Mouse (Mus musculus): Measurements from ENCODE around the gene Ssna1. TPM values are rescaled to one million over a fixed set of nuclear protein-coding genes. Genes with fewer than 3 reads are reported as not detected.

Ssna1 gene
- polyA plus RNA-seq, 1 experiment from 2014 or later, result 181 TPM

DNA sequence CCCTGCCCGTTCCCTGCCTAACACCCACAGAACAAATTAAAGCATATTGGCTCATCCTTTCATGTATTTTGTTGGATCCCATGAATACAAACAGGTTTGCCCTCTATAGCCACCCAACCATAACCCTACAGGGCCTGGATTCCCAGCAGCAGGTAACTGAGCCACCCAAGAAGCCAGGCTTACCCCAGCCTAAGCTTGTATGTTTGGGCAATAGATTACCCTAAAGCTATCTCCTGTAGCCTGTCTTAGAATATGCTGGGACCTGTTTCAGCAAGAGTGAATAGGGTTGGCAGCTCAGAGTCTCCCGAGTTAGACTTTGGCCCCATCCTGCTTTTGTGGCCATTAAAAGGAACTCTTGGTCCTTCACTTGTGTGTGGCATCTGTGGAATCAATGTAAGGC, 13.3 kb upstream of the Ssna1 start:
- 90% methylated on average over 2 of the region's 2 CpGs for WGBS
- H3K27me3 ChIP-seq (replicated peaks; ENCODE audit: control insufficient read depth, insufficient read depth, low read length), result peaks cover 8% of the 10 kb centered on the region
- no peaks in the 10 kb centered on the region for H3K9me3 ChIP-seq (ENCODE audit: control insufficient read depth, low read length)
- H3K36me3 ChIP-seq (ENCODE audit: control insufficient read depth, insufficient read depth, low read length), result peaks cover 33% of the 10 kb centered on the region
- H3K9ac ChIP-seq (ENCODE audit: low read depth, low read length), result no peak overlapping the region
- H3K27ac ChIP-seq (ENCODE audit: low read depth, low read length), result no peak overlapping the region
- ATAC-seq, result no peak
- H3K4me3 ChIP-seq (ENCODE audit: low read length), result no peak overlapping the region
- no peak overlapping the region for H3K4me2 ChIP-seq (ENCODE audit: low read length)
- H3K4me1 ChIP-seq (ENCODE audit: control insufficient read depth, insufficient read depth, low read depth, low read length), result peaks cover 19% of the 10 kb centered on the region

DNA sequence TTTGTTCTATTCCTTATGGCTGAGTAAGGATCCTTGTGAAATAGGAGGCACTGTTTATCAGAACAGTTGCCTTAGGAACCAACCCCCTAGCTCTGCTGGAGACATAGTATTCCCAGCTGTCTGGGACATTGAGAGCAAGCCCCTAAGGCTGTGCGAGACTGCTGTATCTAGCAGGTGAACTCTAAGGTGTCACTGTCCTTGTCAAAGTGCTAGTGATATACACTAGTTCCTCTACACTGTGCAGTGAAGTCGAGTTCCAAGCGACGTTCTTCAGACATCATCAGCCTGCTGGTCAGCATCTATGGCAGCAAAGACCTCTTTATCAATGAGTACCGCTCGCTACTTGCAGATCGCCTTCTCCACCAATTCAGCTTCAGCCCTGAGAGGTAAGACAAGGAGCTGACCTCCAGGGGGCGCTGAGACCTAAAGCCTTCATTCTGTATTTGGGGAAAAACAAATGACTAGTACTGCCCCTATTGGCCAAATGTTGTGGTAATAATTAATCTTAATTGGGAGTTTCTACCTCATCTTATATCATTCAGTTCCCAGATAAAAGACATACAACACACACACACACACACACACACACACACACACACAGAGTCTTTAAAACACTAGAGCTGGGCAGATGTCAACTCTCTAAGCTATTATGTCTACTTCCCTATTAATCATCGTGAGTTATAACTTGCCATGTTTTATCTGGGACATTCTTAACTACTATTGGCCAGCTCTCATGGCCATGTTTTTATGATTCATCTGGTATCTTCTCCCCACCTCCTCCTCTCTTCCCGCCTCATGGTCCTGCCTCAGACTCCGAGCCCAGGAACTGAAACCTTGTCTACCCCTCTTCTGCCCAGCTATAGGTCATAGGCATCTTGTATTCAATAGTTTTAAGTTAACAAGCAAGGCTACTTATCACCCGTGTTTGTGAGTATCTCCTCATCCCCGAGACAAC, 7.0 kb upstream of the Ssna1 start:
- ATAC-seq, result 0 out of 2 replicates have a peak, but pooled peaks have one; percentile 25
- no peak overlapping the region for H3K4me3 ChIP-seq (ENCODE audit: low read length)
- peaks cover 1% of the 10 kb centered on the region; the same call in 1 of the 2 replicates for H3K4me1 ChIP-seq (ENCODE audit: control insufficient read depth, insufficient read depth, low read depth, low read length)
- peaks cover 62% of the 10 kb centered on the region for H3K36me3 ChIP-seq (ENCODE audit: control insufficient read depth, insufficient read depth, low read length)
- H3K9ac ChIP-seq (ENCODE audit: low read depth, low read length), result no peak overlapping the region
- H3K9me3 ChIP-seq (ENCODE audit: control insufficient read depth, low read length), result no peaks in the 10 kb centered on the region
- no peak overlapping the region for H3K27ac ChIP-seq (ENCODE audit: low read depth, low read length)
- 61% methylated on average over 13 of the region's 13 CpGs for WGBS
- no peak overlapping the region for H3K4me2 ChIP-seq (ENCODE audit: low read length)
- no peaks in the 10 kb centered on the region for H3K27me3 ChIP-seq (replicated peaks; ENCODE audit: control insufficient read depth, insufficient read depth, low read length)

DNA sequence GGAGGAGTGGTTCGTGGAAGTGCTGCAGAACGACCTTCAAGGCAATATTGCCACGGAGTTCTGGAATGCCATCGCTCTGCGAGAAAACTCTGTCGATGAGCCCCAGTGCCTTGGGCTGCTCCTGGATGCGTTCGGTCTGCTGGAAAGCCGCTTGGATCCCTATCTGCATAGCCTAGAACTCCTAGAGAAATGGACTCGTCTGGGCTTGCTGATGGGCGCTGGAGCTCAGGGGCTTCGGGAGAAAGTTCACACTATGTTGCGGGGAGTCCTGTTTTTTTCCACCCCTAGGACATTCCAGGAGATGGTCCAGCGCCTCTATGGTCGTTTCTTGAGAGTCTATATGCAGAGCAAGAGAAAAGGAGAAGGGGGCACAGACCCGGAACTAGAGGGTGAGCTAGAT, 772 bp upstream of the Ssna1 start:
- Histone ChIP-seq H3K27me3 (replicated peaks; ENCODE audit: control insufficient read depth, insufficient read depth, low read length) (no peaks in the 10 kb centered on the region), H3K4me3 (ENCODE audit: low read length) (peak overlapping the region; percentile 83), H3K9me3 (ENCODE audit: control insufficient read depth, low read length) (no peaks in the 10 kb centered on the region), H3K4me1 (ENCODE audit: control insufficient read depth, insufficient read depth, low read depth, low read length) (peaks cover 24% of the 10 kb centered on the region), H3K27ac (ENCODE audit: low read depth, low read length) (0 out of 2 replicates have a peak overlapping the region, but pooled peaks have one; percentile 70), H3K4me2 (ENCODE audit: low read length) (peak overlapping the region; percentile 97), H3K9ac (ENCODE audit: low read depth, low read length) (peak overlapping the region; percentile 87), H3K36me3 (ENCODE audit: control insufficient read depth, insufficient read depth, low read length) (peaks cover 37% of the 10 kb centered on the region)
- ATAC-seq, result no peak
- 45% methylated on average over 16 of the region's 16 CpGs for WGBS

DNA sequence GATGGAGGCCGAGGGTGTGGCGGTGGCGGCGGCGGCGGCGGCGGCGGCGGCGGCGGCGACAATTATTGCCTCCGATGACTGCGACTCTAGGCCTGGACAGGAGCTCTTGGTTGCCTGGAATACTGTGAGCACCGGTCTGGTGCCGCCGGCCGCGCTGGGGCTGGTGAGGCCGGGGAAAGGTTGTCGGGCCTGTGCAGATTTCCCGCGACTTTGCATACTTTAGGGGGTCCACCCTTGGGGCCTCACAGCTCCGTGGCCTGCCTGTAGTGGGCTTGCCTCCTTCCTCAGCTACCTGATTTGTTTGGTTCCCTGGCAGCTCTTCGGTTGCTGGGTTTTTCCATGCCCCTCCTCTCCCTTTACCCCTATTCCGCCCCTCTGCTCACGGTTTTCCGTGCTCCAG, 277 bp upstream of the Ssna1 start:
- peak overlapping the region; percentile 97 for H3K4me2 ChIP-seq (ENCODE audit: low read length)
- WGBS, result under 1% methylated on average over 29 of the region's 29 CpGs
- peak overlapping the region; percentile 70 for H3K27ac ChIP-seq (ENCODE audit: low read depth, low read length)
- H3K9ac ChIP-seq (ENCODE audit: low read depth, low read length), result peak overlapping the region; percentile 87
- no peaks in the 10 kb centered on the region for H3K27me3 ChIP-seq (replicated peaks; ENCODE audit: control insufficient read depth, insufficient read depth, low read length)
- peak; percentile 73 for ATAC-seq
- no peaks in the 10 kb centered on the region for H3K9me3 ChIP-seq (ENCODE audit: control insufficient read depth, low read length)
- peak overlapping the region; percentile 83 for H3K4me3 ChIP-seq (ENCODE audit: low read length)
- peaks cover 32% of the 10 kb centered on the region for H3K36me3 ChIP-seq (ENCODE audit: control insufficient read depth, insufficient read depth, low read length)
- peaks cover 25% of the 10 kb centered on the region for H3K4me1 ChIP-seq (ENCODE audit: control insufficient read depth, insufficient read depth, low read depth, low read length)

DNA sequence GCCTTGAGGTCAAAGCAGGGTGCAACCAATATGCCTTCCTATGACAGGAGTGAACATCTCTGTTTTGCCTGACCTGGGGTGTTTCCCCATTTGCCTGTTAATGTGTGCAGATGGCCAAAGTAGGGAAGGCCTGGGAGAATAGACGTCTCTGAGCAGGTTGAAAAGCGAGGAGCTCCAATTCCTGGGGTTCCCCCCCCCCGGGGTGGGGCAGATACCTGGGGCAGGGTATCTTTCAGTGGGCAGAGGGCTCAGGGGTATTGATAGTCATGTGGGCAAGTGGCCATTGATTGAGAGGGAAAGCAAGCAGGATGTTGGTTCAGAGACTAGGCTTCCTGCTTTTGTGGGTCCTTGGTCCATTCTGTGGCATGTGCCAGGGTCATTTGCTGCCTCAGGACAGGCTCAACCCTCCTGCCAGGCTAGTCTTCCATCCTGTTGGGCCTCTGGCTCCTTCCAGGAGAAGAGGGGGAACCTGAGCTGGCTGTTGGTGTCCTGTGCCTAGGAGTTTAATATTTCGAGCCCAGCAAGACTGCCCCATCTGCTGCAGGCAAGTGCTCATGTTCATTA, 4.4 kb downstream of the Ssna1 start:
- Histone ChIP-seq H3K27me3 (replicated peaks; ENCODE audit: control insufficient read depth, insufficient read depth, low read length) (no peaks in the 10 kb centered on the region; the same call in 1 of the 2 replicates), H3K9ac (ENCODE audit: low read depth, low read length) (no peak overlapping the region), H3K4me1 (ENCODE audit: control insufficient read depth, insufficient read depth, low read depth, low read length) (peaks cover 56% of the 10 kb centered on the region), H3K9me3 (ENCODE audit: control insufficient read depth, low read length) (no peaks in the 10 kb centered on the region), H3K4me2 (ENCODE audit: low read length) (no peak overlapping the region; the same call in 1 of the 2 replicates), H3K4me3 (ENCODE audit: low read length) (no peak overlapping the region), H3K27ac (ENCODE audit: low read depth, low read length) (no peak overlapping the region), H3K36me3 (ENCODE audit: control insufficient read depth, insufficient read depth, low read length) (peaks cover 9% of the 10 kb centered on the region; the same call in 1 of the 2 replicates)
- WGBS, result 71% methylated on average over 4 of the region's 4 CpGs
- no peak for ATAC-seq

DNA sequence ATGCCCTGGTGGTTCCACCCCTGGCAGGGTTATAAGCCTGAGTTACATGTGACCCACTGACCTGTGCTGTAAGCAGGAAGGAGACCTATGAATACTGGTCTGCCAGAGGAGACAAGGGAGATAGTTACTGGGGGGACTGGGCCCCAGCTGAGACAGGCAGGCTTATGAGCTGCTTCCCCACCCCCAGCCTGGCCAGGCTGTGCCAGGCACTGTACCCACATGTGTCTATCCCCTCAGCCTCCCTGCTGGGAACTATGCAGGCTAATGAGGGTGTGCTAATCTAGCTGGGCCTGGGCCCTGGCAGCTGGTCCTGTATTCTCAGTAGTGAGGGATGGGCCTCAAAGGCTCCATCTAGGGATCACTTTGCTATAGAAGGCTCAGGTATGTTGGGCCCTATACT, 5.0 kb downstream of the Ssna1 start:
- Histone ChIP-seq H3K27ac (ENCODE audit: low read depth, low read length) (peak overlapping the region; percentile 73), H3K4me1 (ENCODE audit: control insufficient read depth, insufficient read depth, low read depth, low read length) (peaks cover 56% of the 10 kb centered on the region), H3K27me3 (replicated peaks; ENCODE audit: control insufficient read depth, insufficient read depth, low read length) (no peaks in the 10 kb centered on the region; the same call in 1 of the 2 replicates), H3K4me3 (ENCODE audit: low read length) (0 out of 2 replicates have a peak overlapping the region, but pooled peaks have one; percentile 20), H3K36me3 (ENCODE audit: control insufficient read depth, insufficient read depth, low read length) (peaks cover 9% of the 10 kb centered on the region; the same call in 1 of the 2 replicates), H3K9ac (ENCODE audit: low read depth, low read length) (peak overlapping the region; percentile 36), H3K9me3 (ENCODE audit: control insufficient read depth, low read length) (no peaks in the 10 kb centered on the region), H3K4me2 (ENCODE audit: low read length) (peak overlapping the region; percentile 99)
- no peak for ATAC-seq

DNA sequence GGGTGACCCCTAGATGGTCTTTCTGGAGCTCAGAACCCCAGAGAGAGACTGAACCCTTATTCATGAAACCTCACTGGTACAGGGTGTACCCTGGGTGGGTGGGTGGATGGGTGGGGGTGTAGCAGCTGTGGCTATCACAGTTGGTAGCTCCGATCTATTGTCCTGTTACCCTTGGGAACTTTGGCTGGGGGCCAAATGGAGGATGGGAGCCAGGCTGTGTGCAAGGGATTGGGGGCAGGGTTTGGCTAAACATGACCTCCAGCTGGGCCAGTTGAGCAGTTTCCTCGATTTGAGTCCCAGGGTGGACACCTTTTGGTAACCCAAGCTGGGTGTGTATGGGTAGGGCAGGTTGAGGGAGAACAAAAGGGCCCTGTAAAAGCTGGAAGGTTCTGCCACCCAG, 5.5 kb downstream of the Ssna1 start:
- H3K27ac ChIP-seq (ENCODE audit: low read depth, low read length), result peak overlapping the region; percentile 73
- H3K9me3 ChIP-seq (ENCODE audit: control insufficient read depth, low read length), result no peaks in the 10 kb centered on the region
- H3K4me3 ChIP-seq (ENCODE audit: low read length), result peak overlapping the region; percentile 20; the same call in 1 of the 2 replicates
- H3K27me3 ChIP-seq (replicated peaks; ENCODE audit: control insufficient read depth, insufficient read depth, low read length), result no peaks in the 10 kb centered on the region; the same call in 1 of the 2 replicates
- peaks cover 56% of the 10 kb centered on the region for H3K4me1 ChIP-seq (ENCODE audit: control insufficient read depth, insufficient read depth, low read depth, low read length)
- WGBS, result 25% methylated on average over 2 of the region's 2 CpGs
- peaks cover 9% of the 10 kb centered on the region; the same call in 1 of the 2 replicates for H3K36me3 ChIP-seq (ENCODE audit: control insufficient read depth, insufficient read depth, low read length)
- peak overlapping the region; percentile 99 for H3K4me2 ChIP-seq (ENCODE audit: low read length)
- no peak for ATAC-seq
- H3K9ac ChIP-seq (ENCODE audit: low read depth, low read length), result peak overlapping the region; percentile 44

DNA sequence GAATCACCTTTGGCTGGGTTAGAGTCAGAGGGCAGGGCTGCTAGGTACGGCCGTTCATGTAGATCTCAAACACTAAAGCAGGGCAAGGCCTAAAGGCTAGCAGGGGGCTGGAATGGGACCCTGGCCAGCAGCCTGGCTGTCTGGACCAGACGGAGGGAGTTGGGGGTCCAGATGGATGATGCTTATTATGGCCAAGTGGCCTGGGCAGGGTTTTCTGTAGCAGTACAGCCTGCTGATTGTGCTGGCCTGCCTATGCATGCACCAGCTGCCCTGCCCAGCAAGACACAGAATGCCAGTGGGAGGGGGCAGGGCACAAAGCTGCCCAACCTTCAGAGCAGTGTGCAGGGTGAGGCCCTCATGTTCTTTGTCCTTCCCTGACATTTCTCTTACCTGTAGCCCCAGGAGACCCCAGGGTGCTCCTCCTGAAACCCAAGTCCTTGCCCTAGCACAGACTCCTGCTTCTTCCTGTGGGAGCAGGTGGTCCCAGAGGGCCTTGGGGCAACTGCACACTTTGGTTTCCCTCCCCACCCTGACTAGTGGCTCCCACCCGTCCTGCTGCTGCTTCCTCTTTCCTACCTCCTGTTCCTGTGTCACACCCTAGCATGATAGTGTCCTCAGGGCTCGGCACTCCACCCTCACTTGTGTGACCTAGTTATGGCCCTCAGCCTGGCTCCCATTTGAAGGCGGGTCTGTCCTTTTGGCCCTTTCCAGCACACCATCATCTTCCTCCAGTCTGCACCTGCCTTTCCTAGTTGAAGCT, 6.2 kb downstream of the Ssna1 start:
- H3K27me3 ChIP-seq (replicated peaks; ENCODE audit: control insufficient read depth, insufficient read depth, low read length), result no peaks in the 10 kb centered on the region; the same call in 1 of the 2 replicates
- H3K36me3 ChIP-seq (ENCODE audit: control insufficient read depth, insufficient read depth, low read length), result peaks cover 8% of the 10 kb centered on the region; the same call in 1 of the 2 replicates
- peak overlapping the region; percentile 20 for H3K4me3 ChIP-seq (ENCODE audit: low read length)
- peak overlapping the region; percentile 44 for H3K9ac ChIP-seq (ENCODE audit: low read depth, low read length)
- H3K27ac ChIP-seq (ENCODE audit: low read depth, low read length), result peak overlapping the region; percentile 73
- 48% methylated on average over 6 of the region's 6 CpGs for WGBS
- no peak for ATAC-seq
- peaks cover 50% of the 10 kb centered on the region for H3K4me1 ChIP-seq (ENCODE audit: control insufficient read depth, insufficient read depth, low read depth, low read length)
- H3K9me3 ChIP-seq (ENCODE audit: control insufficient read depth, low read length), result no peaks in the 10 kb centered on the region
- peak overlapping the region; percentile 99 for H3K4me2 ChIP-seq (ENCODE audit: low read length)

Measured in hindbrain, embryonic 16.5 days (tissue).